Mouse (Mus musculus) ES-Bruce4 (cell line): ENCODE data around the gene Cldn13. TPM values are rescaled to one million over a fixed set of nuclear protein-coding genes. Genes with fewer than 3 reads are reported as not detected.
A peak's percentile ranks its signal among the peaks of the same experiment; 100 is the strongest.
"Not testable (repeated sequence)": the region's sequence is repeated elsewhere in the genome, so short reads cannot be mapped to it uniquely, and the experiment has no call there.

ENCODE experiments used
- H3K27ac ChIP-seq: 2 replicates; pipeline ENCODE4 v1.5.1; 2012; ENCODE audit warnings: low read length, inconsistent platforms; ENCODE audit not compliant: insufficient read depth
- H3K27me3 ChIP-seq: 2 replicates; pipeline ENCODE4 v1.6.1; 2012; ENCODE audit warnings: mild to moderate bottlenecking, low read length, inconsistent platforms; ENCODE audit not compliant: control insufficient read depth, poor library complexity, insufficient read depth, severe bottlenecking
- H3K36me3 ChIP-seq: 2 replicates; pipeline ENCODE4 v1.6.1; 2012; ENCODE audit warnings: inconsistent platforms, mild to moderate bottlenecking, low read length, moderate library complexity; ENCODE audit not compliant: control insufficient read depth, poor library complexity, insufficient read depth, severe bottlenecking
- H3K4me1 ChIP-seq: one replicate; pipeline ENCODE4 v1.8.1; 2011; ENCODE audit warnings: low read length; ENCODE audit not compliant: control insufficient read depth, insufficient read depth
- H3K4me3 ChIP-seq: 2 replicates; pipeline ENCODE4 v1.5.1; 2011; ENCODE audit warnings: low read depth, mild to moderate bottlenecking, low read length
- H3K9ac ChIP-seq: 2 replicates; pipeline ENCODE4 v1.6.1; 2012; ENCODE audit warnings: low read depth, mild to moderate bottlenecking, inconsistent platforms; ENCODE audit not compliant: poor library complexity, severe bottlenecking
- H3K9me3 ChIP-seq: replicated peaks from 2 replicates; pipeline ENCODE4 v1.6.1; 2012; ENCODE audit warnings: mild to moderate bottlenecking, low read length, inconsistent platforms; ENCODE audit not compliant: control insufficient read depth, poor library complexity, insufficient read depth, severe bottlenecking
- CTCF ChIP-seq: IDR thresholded peaks from one replicate; pipeline ENCODE4 v1.8.1; 2011; ENCODE audit warnings: low read depth, low read length
- EP300 ChIP-seq: IDR thresholded peaks from 2 replicates; pipeline ENCODE4 v1.6.1; 2011; ENCODE audit warnings: low read depth, low read length; ENCODE audit not compliant: insufficient read depth
- POLR2A ChIP-seq: IDR thresholded peaks from one replicate; pipeline ENCODE4 v1.8.1; 2011; ENCODE audit warnings: low read length; ENCODE audit not compliant: insufficient read depth
- polyA plus RNA-seq: library from polyadenylated mRNA; stranded (reverse); fragments of >200 nt; gene quantifications from 2 replicates; pipeline ENCODE4 v1.2.4, GENCODE M21; 2011; ENCODE audit warnings: low read depth; ENCODE audit not compliant: missing spikeins, insufficient read depth, insufficient read length

The Cldn13 gene
- not detected in 2 replicates for polyA plus RNA-seq

DNA sequence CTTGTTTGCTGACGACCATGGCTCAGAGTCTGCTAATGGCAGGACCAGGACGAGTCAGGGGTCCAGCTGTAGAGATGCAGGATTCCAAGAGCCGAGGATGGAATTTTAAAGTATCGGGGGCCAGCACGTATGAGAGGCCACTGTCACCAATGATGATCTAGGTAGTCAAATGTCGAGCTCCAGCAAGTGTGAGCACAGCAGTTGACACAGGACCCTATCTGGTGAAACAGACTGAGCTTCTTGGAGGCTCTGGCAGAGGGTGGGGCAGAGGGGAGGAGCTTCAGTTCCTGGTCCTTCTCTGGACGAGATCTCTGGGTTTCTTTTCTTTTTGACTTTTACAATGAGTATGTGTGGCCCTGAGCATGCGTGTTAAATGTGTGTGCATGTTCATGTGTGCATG is at the start of gene Cldn13:
TSS of gene Cldn13 (minus strand) at position 216 of the 400 bp plus-strand sequence.
- Histone ChIP-seq H3K4me3 (no peak within 1 kb of the TSS), H3K9ac (no peak within 1 kb of the TSS), H3K4me1 (no peaks in the 10 kb centered on the region), H3K36me3 (no peaks in the 10 kb centered on the region), H3K9me3 (no peaks in the 10 kb centered on the region; the same call in 1 of the 2 replicates), H3K27me3 (no peaks in the 10 kb centered on the region), H3K27ac (no peak within 1 kb of the TSS)
- TF ChIP-seq POLR2A (no peak), CTCF (no peak), EP300 (no peak)

GRCm38 (mm10) chr5:134964655-134965054 is 49.3 kb upstream of the Cldn13 start:
- H3K4me3 ChIP-seq, H3K36me3 ChIP-seq, H3K9ac ChIP-seq, H3K9me3 ChIP-seq, H3K27ac ChIP-seq, H3K27me3 ChIP-seq: not testable (repeated sequence)
- H3K4me1 ChIP-seq = peaks cover 15% of the 10 kb centered on the region
- TF ChIP-seq CTCF = peak; percentile 38

GRCm38 (mm10) chr5:134963546-134963945 is 48.2 kb upstream of the Cldn13 start:
- no peak overlapping the region for H3K4me3 ChIP-seq
- peaks cover 17% of the 10 kb centered on the region for H3K4me1 ChIP-seq
- H3K27me3 ChIP-seq = no peaks in the 10 kb centered on the region
- no peak overlapping the region for H3K9ac ChIP-seq
- H3K9me3 ChIP-seq = no peaks in the 10 kb centered on the region
- 0 out of 2 replicates have a peak, but pooled peaks have one; percentile 32 for TF ChIP-seq EP300
- no peak for TF ChIP-seq CTCF
- H3K36me3 ChIP-seq = no peaks in the 10 kb centered on the region
- H3K27ac ChIP-seq = peak overlapping the region; percentile 64; the same call in 1 of the 2 replicates

GRCm38 (mm10) chr5:134961519-134961918 is 46.2 kb upstream of the Cldn13 start:
- peak overlapping the region; percentile 12; the same call in 1 of the 2 replicates for H3K27ac ChIP-seq
- no peaks in the 10 kb centered on the region for H3K9me3 ChIP-seq
- no peaks in the 10 kb centered on the region for H3K27me3 ChIP-seq
- no peak overlapping the region for H3K9ac ChIP-seq
- H3K36me3 ChIP-seq = no peaks in the 10 kb centered on the region
- peaks cover 12% of the 10 kb centered on the region for H3K4me1 ChIP-seq
- H3K4me3 ChIP-seq = no peak overlapping the region
- no peak for TF ChIP-seq EP300
- TF ChIP-seq POLR2A = no peak
- no peak for TF ChIP-seq CTCF

DNA sequence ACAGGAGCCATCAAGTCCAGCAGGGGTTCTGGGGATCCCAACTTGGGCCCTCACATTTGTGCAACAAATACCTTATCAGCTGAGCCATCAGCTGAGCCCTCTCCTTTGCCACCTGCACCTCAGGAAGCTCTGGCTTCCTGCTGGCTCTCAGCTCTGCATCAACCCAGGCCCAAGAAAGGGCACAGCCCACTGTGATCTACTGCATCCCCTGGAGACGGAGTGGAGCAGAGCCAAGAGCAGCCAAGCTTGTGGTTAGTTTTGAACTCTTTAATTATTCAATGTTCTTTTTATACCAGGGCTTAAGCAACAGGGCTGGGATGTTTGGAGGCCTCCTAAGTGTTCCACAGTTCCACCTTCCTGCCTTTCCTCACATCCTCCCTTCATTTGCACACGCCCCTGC is 45.1 kb upstream of the Cldn13 start:
- Histone ChIP-seq H3K36me3 (no peaks in the 10 kb centered on the region), H3K27ac (peak overlapping the region; percentile 11; the same call in 1 of the 2 replicates), H3K4me3 (no peak overlapping the region), H3K9ac (no peak overlapping the region), H3K27me3 (no peaks in the 10 kb centered on the region), H3K4me1 (peaks cover 12% of the 10 kb centered on the region), H3K9me3 (no peaks in the 10 kb centered on the region)
- TF ChIP-seq POLR2A (no peak), EP300 (no peak), CTCF (no peak)

DNA sequence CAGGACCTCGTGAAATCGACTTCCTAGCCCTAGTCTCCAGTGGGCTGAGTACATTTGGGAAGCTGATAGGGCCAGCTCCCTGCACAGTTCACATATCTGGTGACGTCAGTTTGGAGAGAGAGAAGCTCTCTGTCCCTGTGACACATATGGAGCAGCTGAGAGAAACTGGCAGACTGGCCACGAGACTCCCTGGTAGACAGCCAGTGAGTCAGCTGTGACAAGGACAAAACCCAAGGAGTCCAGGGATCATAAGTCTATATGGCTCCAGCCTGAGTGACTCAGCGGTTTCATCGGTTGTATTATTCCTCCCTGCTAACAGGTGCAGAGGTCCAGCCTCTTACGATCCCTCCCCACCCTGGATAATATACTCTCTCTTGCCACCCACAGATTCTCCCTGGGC is 43.8 kb upstream of the Cldn13 start:
- peak overlapping the region; percentile 1; the same call in 1 of the 2 replicates for H3K27ac ChIP-seq
- H3K27me3 ChIP-seq = no peaks in the 10 kb centered on the region
- TF ChIP-seq CTCF (no peak), EP300 (no peak), POLR2A (no peak)
- no peaks in the 10 kb centered on the region for H3K9me3 ChIP-seq
- no peak overlapping the region for H3K9ac ChIP-seq
- H3K36me3 ChIP-seq = no peaks in the 10 kb centered on the region
- H3K4me3 ChIP-seq = no peak overlapping the region
- H3K4me1 ChIP-seq = peaks cover 12% of the 10 kb centered on the region
